Mouse (Mus musculus) liver, postnatal 0 days (tissue): ENCODE results near the gene Smox.

ENCODE experiments used
- CTCF ChIP-seq: sonication (generic); IDR thresholded peaks from 2 replicates; pipeline ENCODE4 v1.5.1; 2016; ENCODE audit warnings: antibody characterized with exemption, low read depth
- EP300 ChIP-seq: IDR thresholded peaks from 2 replicates; pipeline ENCODE4 v1.6.1; 2016; ENCODE audit warnings: antibody characterized with exemption, low read depth, mild to moderate bottlenecking

GRCm38 (mm10) chr2:131550906-131551305 is 59.6 kb downstream of the Smox start:
- TF ChIP-seq CTCF (no peak), EP300 (no peak)
